Mouse (Mus musculus) neural tube, embryonic 15.5 days (tissue): Measurements from ENCODE around the gene Zfp513. TPM values are rescaled to one million over a fixed set of nuclear protein-coding genes. Genes with fewer than 3 reads are reported as not detected.

ENCODE experiments used
- ATAC-seq: fragments of 200-750 bp; cut with Nextera tagmentation; 2 replicates; pipeline ENCODE4 v1.8.0; 2017; ENCODE audit warnings: mild to moderate bottlenecking, moderate TSS enrichment, moderate library complexity; ENCODE audit not compliant: low FRiP score
- H3K27ac ChIP-seq: fragments of 300-500 bp; sonication (generic); replicated peaks from 2 replicates; pipeline ENCODE4 v1.5.1; 2015; ENCODE audit warnings: mild to moderate bottlenecking, inconsistent platforms
- H3K27me3 ChIP-seq: fragments of 300-500 bp; sonication (generic); replicated peaks from 2 replicates; pipeline ENCODE4 v1.6.1; 2015; ENCODE audit warnings: inconsistent platforms
- H3K36me3 ChIP-seq: fragments of 300-500 bp; sonication (generic); 2 replicates; pipeline ENCODE4 v1.6.1; 2015; ENCODE audit warnings: inconsistent platforms
- H3K4me1 ChIP-seq: fragments of 300-500 bp; sonication (generic); 2 replicates; pipeline ENCODE4 v1.6.1; 2015; ENCODE audit warnings: inconsistent platforms
- H3K4me2 ChIP-seq: fragments of 300-500 bp; sonication (generic); 2 replicates; pipeline ENCODE4 v1.6.1; 2015; ENCODE audit warnings: inconsistent platforms, mild to moderate bottlenecking, moderate library complexity
- H3K4me3 ChIP-seq: fragments of 300-500 bp; sonication (generic); replicated peaks from 2 replicates; pipeline ENCODE4 v1.5.1; 2015; ENCODE audit warnings: mild to moderate bottlenecking, inconsistent platforms
- H3K9ac ChIP-seq: fragments of 300-500 bp; sonication (generic); replicated peaks from 2 replicates; pipeline ENCODE4 v1.6.1; 2015; ENCODE audit warnings: mild to moderate bottlenecking, inconsistent platforms
- H3K9me3 ChIP-seq: fragments of 300-500 bp; sonication (generic); replicated peaks from 2 replicates; pipeline ENCODE4 v1.6.1; 2016; ENCODE audit warnings: inconsistent platforms
- WGBS: fragments of 180-500 bp; shearing (Covaris S2); methylation state at CpG from one replicate; pipeline ENCODE4 v1.1.7; 2015; ENCODE audit warnings: mixed read lengths; 5-methylcytosine and 5-hydroxymethylcytosine counted together
- polyA plus RNA-seq: library from polyadenylated mRNA; unstranded; fragments of >200 nt; fragmentation: Nextera tagmentation; extraction: Ambion mirVana; gene quantifications from 2 replicates; pipeline ENCODE4 v1.2.1, GENCODE M21; 2015

The Zfp513 gene
- polyA plus RNA-seq, 1 experiment from 2014 or later: 14.2 TPM

DNA sequence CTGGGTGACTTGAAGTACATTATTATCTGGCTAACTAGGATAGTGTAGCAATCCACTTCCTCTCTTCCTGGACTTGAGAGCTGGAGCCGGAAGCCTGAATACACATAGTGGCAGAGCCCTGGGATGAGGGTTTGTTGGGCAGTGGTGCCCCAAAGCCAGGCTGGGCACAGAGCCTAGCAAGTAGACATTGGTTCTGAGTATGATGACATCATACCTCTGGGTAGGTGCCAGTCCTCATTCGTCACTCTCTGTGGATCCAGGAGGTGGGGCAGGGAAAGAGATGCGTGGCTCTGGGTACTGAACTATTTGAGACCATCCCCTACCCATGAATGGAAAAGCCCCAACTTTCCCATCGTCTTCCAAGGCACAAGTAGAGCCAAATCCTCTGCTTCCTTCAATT, 52.3 kb downstream of the Zfp513 start:
- no peak overlapping the region for H3K27ac ChIP-seq
- WGBS: 91% methylated on average over 4 of the region's 4 CpGs

More for the DNA sequence above, 52.3 kb downstream of the Zfp513 start:
- Histone ChIP-seq H3K9me3 (no peaks in the 10 kb centered on the region), H3K27me3 (no peaks in the 10 kb centered on the region), H3K9ac (no peak overlapping the region), H3K4me2 (no peak overlapping the region), H3K4me1 (peaks cover 13% of the 10 kb centered on the region), H3K4me3 (no peak overlapping the region), H3K36me3 (peaks cover 20% of the 10 kb centered on the region)
- no peak for ATAC-seq

Other genes with a start within 250 kb of the Zfp513 start
- gene Preb, start 241.9 kb downstream of the Zfp513 start, polyA plus RNA-seq: 124 and 125 TPM in 2 replicates
- gene Tcf23, start 233.6 kb downstream of the Zfp513 start, polyA plus RNA-seq: 0.13 TPM in 1 of 2 replicates, not detected in the other
- 173 and 179 TPM in 2 replicates for gene Atraid, start 154.0 kb downstream of the Zfp513 start, polyA plus RNA-seq
- gene Slc5a6, start 153.4 kb downstream of the Zfp513 start, polyA plus RNA-seq: 16.7 and 17.8 TPM in 2 replicates
- 11.6 and 13.5 TPM in 2 replicates for gene Cad, start 147.5 kb downstream of the Zfp513 start, polyA plus RNA-seq
- not detected in 2 replicates for gene Dnajc5g, start 96.0 kb downstream of the Zfp513 start, polyA plus RNA-seq
- gene Slc30a3, start 94.1 kb downstream of the Zfp513 start, polyA plus RNA-seq: 44.9 and 55.5 TPM in 2 replicates
- 0.33 and 1.5 TPM in 2 replicates for gene Trim54, start 85.6 kb downstream of the Zfp513 start, polyA plus RNA-seq
- 0.41 TPM in 1 of 2 replicates, not detected in the other for gene Ucn, start 63.5 kb downstream of the Zfp513 start, polyA plus RNA-seq
- 57.4 and 58.0 TPM in 2 replicates for gene Mpv17, start 48.1 kb downstream of the Zfp513 start, polyA plus RNA-seq
- gene Gm29609, start 22.4 kb downstream of the Zfp513 start, polyA plus RNA-seq: 1.5 and 1.9 TPM in 2 replicates
- 54.0 and 61.9 TPM in 2 replicates for gene Gtf3c2, start 22.2 kb downstream of the Zfp513 start, polyA plus RNA-seq
- gene Snx17, start 9.1 kb downstream of the Zfp513 start, polyA plus RNA-seq: 111 and 120 TPM in 2 replicates
- gene Eif2b4, start 8.9 kb downstream of the Zfp513 start, polyA plus RNA-seq: 86.8 and 90.4 TPM in 2 replicates
- 167 and 173 TPM in 2 replicates for gene Ppm1g, start 18.4 kb upstream of the Zfp513 start, polyA plus RNA-seq
- gene Nrbp1, start 38.6 kb upstream of the Zfp513 start, polyA plus RNA-seq: 166 and 168 TPM in 2 replicates
- gene Gm9970, start 38.9 kb upstream of the Zfp513 start, polyA plus RNA-seq: 0.36 and 0.51 TPM in 2 replicates
- gene Krtcap3, start 49.4 kb upstream of the Zfp513 start, polyA plus RNA-seq: 3.0 and 11.2 TPM in 2 replicates
- gene Ift172, start 88.8 kb upstream of the Zfp513 start, polyA plus RNA-seq: 28.9 and 30.4 TPM in 2 replicates
- 102 and 129 TPM in 2 replicates for gene Fndc4, start 93.8 kb upstream of the Zfp513 start, polyA plus RNA-seq
- gene Gckr, start 95.1 kb upstream of the Zfp513 start, polyA plus RNA-seq: 0.10 and 0.24 TPM in 2 replicates